8 mouse cellular contexts compared by ENCODE assay signal in the genomic region with DNA sequence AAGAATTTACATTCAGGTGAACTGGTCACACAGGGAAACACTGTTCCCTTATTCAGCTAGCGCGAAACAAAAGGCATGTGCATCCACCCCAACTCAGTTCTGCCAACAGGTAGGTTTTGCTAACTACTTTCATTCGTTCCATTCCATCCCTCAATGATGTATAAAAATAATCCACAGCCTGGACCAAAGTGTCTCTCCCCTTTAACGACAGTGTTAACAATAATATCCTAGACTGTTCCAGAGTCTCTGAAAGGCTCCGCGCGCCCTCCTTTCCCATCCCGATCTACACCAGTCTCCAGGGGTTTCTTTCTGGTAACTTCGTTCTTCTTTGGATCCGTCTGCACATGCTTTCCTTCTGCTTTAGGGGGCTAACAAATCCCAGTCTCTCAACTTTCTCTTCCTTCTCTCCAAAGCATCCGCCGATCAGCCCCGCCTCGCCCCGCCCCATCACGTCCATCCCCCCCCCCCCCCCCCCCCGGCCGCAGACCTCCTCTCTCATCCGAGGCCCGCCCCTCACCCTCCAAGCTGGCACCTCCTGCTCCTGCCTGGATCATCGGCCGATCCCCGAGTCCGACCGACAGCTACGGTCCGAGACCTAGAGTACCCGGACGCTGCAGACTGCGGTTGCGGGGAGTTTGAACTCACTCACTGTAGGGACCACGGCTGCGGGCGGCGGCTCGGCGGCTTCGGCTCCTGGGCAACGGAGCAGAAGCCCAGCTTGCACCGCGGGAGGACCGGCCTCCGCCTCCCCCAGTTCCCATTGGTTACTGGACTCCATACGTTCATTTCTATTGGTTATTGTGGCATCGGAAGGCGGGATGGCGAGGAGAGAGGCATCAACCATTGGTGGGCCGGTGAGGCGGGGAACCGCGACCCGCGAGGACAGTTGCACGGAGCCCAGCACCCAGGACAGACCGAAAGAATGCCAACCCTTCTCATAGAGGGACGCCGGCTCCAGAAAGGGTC. TPM values are rescaled to one million over a fixed set of nuclear protein-coding genes. Genes with fewer than 3 reads are reported as not detected.
DNase-seq lines count a peak whose midpoint lies in the region; ATAC-seq and TF ChIP-seq lines count a peak whose summit lies in the region.

TSS of gene Lca5 (minus strand) at position 736 of the 966 bp plus-strand sequence.

- peak within 1 kb of the TSS; percentile 90 for H3K27ac ChIP-seq in forebrain, postnatal 0 days (ENCODE audit: low read depth, low read length)
- peak within 1 kb of the TSS; percentile 80 for H3K27ac ChIP-seq in neural tube, embryonic 14.5 days (ENCODE audit: low read depth, low read length)
- H3K27ac ChIP-seq in testis, adult 2 months (ENCODE audit: control insufficient read depth, insufficient read depth, low read depth, low read length): peak within 1 kb of the TSS; percentile 96

- H3K4me2 ChIP-seq in forebrain, postnatal 0 days (ENCODE audit: low read depth): peak within 1 kb of the TSS; percentile 57
- peak within 1 kb of the TSS; percentile 65 for H3K4me2 ChIP-seq in neural tube, embryonic 14.5 days (ENCODE audit: low read depth, low read length)

- H3K4me1 ChIP-seq in forebrain, postnatal 0 days (ENCODE audit: insufficient read depth): 0 out of 2 replicates have a peak, but pooled peaks cover 5% of the 10 kb centered on the region
- peaks cover 6% of the 10 kb centered on the region; the same call in 1 of the 2 replicates for H3K4me1 ChIP-seq in neural tube, embryonic 14.5 days (ENCODE audit: control insufficient read depth, insufficient read depth, low read length)
- no peaks in the 10 kb centered on the region; the same call in 1 of the 2 replicates for H3K4me1 ChIP-seq in testis, adult 2 months (ENCODE audit: control insufficient read depth, insufficient read depth, low read length)

- intact Hi-C loops in heart, postnatal 36 days (cut with DNase I): loop anchor here (5.0 to 10.0 kb wide), 2 partner anchors 394 to 463 kb away; partner anchors contain the start of genes Phip and Ttk

- TF ChIP-seq POLR2A in testis, adult 2 months (IDR thresholded peaks at IDR 0.05; ENCODE audit: control insufficient read depth, low read depth, low read length): peak; percentile 67

- peak within 1 kb of the TSS; percentile 57 for H3K4me3 ChIP-seq in forebrain, postnatal 0 days (ENCODE audit: low read depth, low read length)
- peak within 1 kb of the TSS; percentile 44 for H3K4me3 ChIP-seq in neural tube, embryonic 14.5 days (ENCODE audit: low read depth, low read length)
- H3K4me3 ChIP-seq in testis, adult 2 months (ENCODE audit: control insufficient read depth, low read depth, low read length): peak within 1 kb of the TSS; percentile 95

- WGBS in forebrain, postnatal 0 days: under 1% methylated on average over 55 of the region's 57 CpGs
- 2% methylated on average over 50 of the region's 57 CpGs for whole genome bisulfite sequencing in neural tube, embryonic 14.5 days

- DNase-seq in MN1 (ENCODE audit: low spot score): peak; percentile 90
- peak; percentile 96 for DNase-seq in cerebellum, adult 8-10 months
- peak; percentile 96 for DNase-seq in forebrain, postnatal 0 days
- peak; percentile 89 to 91 for DNase-seq in heart, postnatal 36 days
- peak; percentile 93 to 98 for DNase-seq in layer of hippocampus, adult 18-20 months (ENCODE audit: low spot score in 2 of 2)
- peak; percentile 96 for DNase-seq in lung, adult 18-20 months

- H3K27me3 ChIP-seq in forebrain, postnatal 0 days (ENCODE audit: insufficient read depth, low read length): no peaks in the 10 kb centered on the region
- no peaks in the 10 kb centered on the region for H3K27me3 ChIP-seq in neural tube, embryonic 14.5 days (ENCODE audit: control insufficient read depth, insufficient read depth, low read length)
- H3K27me3 ChIP-seq in testis, adult 2 months (ENCODE audit: control insufficient read depth, insufficient read depth, low read length): no peaks in the 10 kb centered on the region

- no peak for TF ChIP-seq CTCF in forebrain, postnatal 0 days (IDR thresholded peaks at IDR 0.05; ENCODE audit: low read depth)
- no peak for TF ChIP-seq CTCF in testis, adult 2 months (IDR thresholded peaks at IDR 0.05; ENCODE audit: control insufficient read depth, insufficient read depth, insufficient replicate concordance, low read depth, low read length)

- H3K36me3 ChIP-seq in forebrain, postnatal 0 days (ENCODE audit: insufficient read depth): no peaks in the 10 kb centered on the region
- no peaks in the 10 kb centered on the region for H3K36me3 ChIP-seq in neural tube, embryonic 14.5 days (ENCODE audit: control insufficient read depth, insufficient read depth, low read length)
- no peaks in the 10 kb centered on the region for H3K36me3 ChIP-seq in testis, adult 2 months (ENCODE audit: control insufficient read depth, insufficient read depth, low read length)

- peak; percentile 100 for ATAC-seq in forebrain, postnatal 0 days
- peak; percentile 99 for ATAC-seq in neural tube, embryonic 14.5 days (ENCODE audit: low read depth)

- no peaks in the 10 kb centered on the region for H3K9me3 ChIP-seq in forebrain, postnatal 0 days (ENCODE audit: low read length)
- H3K9me3 ChIP-seq in neural tube, embryonic 14.5 days (ENCODE audit: control insufficient read depth, low read length): no peaks in the 10 kb centered on the region

- H3K9ac ChIP-seq in forebrain, postnatal 0 days: peak within 1 kb of the TSS; percentile 59
- H3K9ac ChIP-seq in neural tube, embryonic 14.5 days (replicated peaks; ENCODE audit: low read depth, low read length): peak within 1 kb of the TSS; percentile 50

RNA-seq across cellular contexts. Expression of gene Lca5, which starts in this region (rescaled TPM):
- 26.2 and 34.1 TPM in 2 replicates for total RNA-seq in forebrain, postnatal 0 days (2014; rRNA removed)
- polyA plus RNA-seq in forebrain, postnatal 0 days (2015; fragmentation: Nextera tagmentation; extraction: Ambion mirVana): 7.0 and 11.5 TPM in 2 replicates
- 1 to 10 TPM; 3.8 TPM for total RNA-seq in heart, postnatal 36 days (2021)
- 10 to 100 TPM; 11.7 to 16.5 TPM for total RNA-seq in layer of hippocampus, adult 18-20 months (2021)
- 19.5 and 23.5 TPM in 2 replicates for polyA plus RNA-seq in neural tube, embryonic 14.5 days (2014; fragmentation: Nextera tagmentation; extraction: Ambion mirVana)
- 5.1 and 6.0 TPM in 2 replicates for polyA plus RNA-seq in testis, adult 2 months (2012; rRNA removed)

Comparison
In these comparisons a context has a peak if more than half of its experiments do, and no peak if none do; other contexts are left out.
1. Peak in every context shown above with its lines: DNase-seq, ATAC-seq, H3K4me3 ChIP-seq and H3K27ac ChIP-seq.
2. H3K4me3 ChIP-seq: peak in every context shown above with its lines; median percentile 95 in testis, adult 2 months; 57 in forebrain, postnatal 0 days; 44 in neural tube, embryonic 14.5 days.